Mouse (Mus musculus) fibroblast of lung, adult 2 months (primary cell): ENCODE measurements around the gene Cyld.
"Not testable (repeated sequence)": the region's sequence is repeated elsewhere in the genome, so short reads cannot be mapped to it uniquely, and the experiment has no call there.

Experiments used
- DNase-seq: peaks from one replicate; pipeline ENCODE4 v3.0.0-alpha.2; 2011; ENCODE audit warnings: low read depth

Cyld gene

DNA sequence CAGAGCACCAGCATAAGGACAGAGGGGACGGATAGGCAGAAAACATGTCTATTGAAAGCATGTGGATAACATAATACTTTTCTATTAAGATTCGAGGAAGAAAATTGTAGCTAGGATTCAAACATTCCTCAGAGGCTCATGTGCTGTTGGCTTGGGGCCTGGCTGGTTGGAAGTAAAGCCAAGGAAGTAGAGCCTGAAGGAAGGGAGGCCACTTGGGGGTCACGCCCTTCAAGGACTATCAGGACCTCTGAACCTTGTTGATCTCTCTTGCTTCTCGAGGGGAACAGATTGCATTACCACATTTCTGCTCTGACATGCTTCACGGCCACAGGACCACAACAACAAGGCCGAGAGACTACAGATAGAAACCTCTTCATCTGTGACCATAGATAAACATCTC, 7.7 kb upstream of the Cyld start:
- no peak for DNase-seq

DNA sequence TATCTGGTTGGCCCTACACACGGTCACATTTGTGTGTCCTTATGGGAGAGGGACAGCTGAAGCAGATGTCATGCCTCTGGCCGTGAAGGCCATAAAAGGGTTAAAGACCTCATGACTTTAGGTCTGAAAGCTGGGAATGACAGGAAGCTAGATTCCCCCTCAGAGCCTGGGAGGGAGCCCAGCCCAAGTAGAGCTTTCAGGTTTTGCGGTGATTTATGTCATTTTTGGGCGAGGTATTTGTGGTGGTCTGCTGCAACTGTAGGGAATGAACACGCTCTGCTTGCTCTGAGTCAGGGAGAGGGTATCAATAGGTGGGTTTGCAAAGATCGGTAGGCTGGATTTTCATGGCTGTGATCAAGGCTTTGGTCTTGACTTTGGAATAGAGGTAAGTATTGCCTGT, 6.9 kb upstream of the Cyld start:
- no peak for DNase-seq

DNA sequence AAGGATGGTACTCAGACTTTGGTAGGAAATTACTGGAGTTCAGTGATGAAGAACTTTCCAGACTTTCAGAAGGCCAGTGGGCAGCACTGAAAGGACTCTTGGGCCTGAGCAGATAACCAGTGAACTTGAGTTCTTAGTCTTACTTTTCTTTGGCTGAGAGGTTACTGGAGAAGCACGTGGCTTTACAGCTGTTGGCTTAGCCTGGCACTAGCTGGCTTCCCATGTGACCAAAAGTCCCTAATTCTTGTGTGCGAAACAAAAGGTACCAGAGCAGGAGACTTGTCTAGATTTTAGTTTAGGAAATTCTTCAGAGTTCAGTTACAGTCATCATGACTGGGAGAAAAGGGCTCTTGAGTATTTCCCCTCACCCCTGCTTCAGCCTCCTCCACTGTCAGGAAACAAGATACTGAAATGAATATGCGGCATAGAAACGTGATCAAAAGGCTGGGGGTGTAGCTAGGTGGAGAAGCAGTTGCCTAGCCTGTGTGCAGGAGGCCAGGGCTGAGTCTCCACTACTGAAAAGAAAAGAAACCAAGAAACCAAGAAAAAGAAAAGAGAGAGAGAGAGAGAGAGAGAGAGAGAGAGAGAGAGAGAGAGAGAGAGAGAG, 5.4 kb upstream of the Cyld start:
- DNase-seq = no peak

DNA sequence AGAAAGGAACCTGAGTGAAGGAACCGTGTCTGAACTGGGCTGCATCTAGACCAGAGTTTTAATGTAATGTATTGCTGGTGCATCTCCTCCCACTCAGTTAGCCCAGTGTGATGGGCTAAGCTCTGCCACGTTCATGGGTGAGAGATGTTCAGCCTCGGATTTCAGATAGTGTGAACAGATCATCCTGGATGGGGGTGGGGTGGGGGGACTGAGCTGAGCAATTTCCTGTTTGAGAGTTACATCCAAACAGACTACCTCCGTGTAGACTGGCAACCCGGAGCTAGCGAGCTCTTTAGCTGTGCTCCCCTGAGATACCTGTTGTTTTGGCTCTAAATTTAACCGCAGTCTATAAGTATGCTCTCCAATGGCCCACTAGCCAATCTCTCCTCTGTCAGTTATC, 4.9 kb upstream of the Cyld start:
- no peak for DNase-seq

DNA sequence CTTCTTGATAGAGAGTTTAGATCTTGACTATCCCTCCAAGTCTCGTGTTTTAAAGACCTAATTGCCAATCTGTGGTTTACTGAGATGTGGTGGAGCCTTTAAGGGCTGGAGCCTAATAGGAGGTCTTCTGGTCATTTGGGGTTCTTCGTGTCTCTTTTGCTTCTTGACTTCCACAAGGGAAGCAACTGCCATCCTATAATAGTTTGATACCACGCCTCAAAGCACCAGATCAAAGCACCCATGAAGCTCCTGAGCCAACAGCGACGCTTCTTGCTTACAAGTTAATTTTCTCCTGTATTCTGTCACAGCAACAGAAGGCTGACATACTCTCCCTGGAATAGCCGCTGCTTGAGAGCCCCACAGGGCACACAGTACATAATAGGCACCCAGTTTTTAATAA, 4.0 kb upstream of the Cyld start:
- DNase-seq = no peak

DNA sequence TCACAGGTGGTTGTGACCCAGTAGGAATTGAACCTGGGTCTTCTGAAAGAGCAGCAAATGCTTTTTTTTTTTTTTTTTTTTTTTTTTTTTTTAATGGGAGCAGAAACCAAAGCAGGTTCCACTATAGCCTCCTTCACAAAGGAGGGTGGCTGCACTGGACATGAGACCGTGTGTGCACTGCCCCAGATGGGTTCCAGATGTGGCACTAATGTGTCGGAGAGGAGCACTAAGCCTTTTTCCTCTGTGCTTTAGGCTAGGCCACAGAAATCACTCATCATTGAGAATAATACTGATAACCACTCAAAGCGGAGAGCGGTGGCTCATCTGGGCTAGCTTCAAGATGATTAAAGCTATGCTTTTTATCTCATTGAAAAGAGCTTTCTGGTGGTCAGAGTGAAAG, 3.5 kb upstream of the Cyld start:
- no peak for DNase-seq

DNA sequence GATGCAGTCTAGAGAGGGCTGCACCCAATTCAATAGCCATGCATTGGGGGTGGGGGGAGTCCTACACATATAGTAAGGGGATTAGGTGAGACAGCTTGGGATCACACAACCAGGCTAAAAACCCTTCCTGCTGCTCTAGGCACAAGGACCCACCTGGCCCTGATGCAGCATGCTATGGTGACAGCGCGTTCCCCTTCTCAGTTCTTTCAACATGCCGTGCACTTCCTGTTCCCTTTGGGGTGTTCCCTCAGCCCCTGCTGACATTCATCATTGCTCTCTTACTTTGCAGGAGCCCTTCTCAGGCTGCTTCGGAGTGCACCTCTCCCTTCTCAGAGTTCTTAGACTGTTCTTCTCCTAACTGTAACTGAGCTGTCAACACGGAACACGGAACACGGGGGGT, 2.5 kb upstream of the Cyld start:
- DNase-seq = no peak

DNA sequence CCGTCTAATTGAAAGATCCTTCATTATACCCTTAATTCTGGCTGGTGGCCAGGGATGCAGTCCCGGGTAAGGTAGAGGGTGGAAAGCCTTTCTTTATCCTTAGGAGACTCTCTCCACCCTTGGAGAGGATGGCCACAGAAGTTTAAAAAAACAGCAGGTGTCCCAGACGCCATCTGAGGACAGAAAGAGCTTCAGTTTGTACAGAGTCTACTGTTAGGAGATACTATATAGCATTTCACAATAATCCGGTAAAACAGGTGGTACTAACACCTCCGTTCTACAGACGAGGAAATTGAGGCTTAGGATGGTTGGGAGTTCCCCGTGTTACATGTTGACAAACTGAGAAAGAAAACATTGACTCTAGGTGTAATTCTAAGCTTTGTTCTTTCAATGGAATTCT, 600 bp upstream of the Cyld start:
- DNase-seq = no peak

DNA sequence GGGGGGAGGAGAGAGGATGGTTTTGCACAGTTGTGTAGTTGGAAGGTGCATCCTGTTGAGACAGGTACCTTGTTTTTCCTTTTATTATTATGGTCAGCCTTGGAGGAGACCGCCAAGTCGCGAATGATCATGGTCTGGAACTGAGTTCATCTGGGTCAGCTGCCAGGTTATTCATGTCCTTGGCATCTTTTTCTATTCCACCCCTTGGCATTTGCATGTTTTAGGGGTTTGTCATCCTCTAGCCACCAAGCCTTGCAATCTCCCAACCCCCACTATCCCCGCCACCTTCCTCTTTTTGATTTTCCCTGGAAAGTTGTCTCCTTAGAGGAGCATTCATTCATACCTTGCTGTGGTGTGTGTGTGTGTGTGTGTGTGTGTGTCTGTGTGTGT, 809 bp downstream of the Cyld start:
- peak; percentile 38 for DNase-seq

DNA sequence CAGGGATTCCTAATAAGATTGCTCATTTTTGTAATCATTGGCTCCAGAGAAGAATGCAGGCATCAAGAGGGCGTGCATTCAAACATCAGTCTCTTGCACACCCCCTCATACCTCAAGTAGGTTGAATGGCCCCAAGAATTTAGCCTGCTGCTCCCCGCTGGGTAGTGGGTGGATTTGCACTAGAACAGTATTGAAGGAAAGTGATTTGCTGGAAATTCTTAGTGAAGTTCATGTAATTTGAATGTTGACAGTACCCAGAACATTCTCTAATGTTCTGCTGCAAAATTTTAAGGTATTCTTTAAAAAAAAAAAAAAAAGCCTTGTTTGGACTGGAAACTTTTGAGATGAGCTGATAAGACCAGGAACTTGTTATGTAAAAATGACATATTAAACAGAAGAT, 1.2 kb downstream of the Cyld start:
- DNase-seq = no peak

DNA sequence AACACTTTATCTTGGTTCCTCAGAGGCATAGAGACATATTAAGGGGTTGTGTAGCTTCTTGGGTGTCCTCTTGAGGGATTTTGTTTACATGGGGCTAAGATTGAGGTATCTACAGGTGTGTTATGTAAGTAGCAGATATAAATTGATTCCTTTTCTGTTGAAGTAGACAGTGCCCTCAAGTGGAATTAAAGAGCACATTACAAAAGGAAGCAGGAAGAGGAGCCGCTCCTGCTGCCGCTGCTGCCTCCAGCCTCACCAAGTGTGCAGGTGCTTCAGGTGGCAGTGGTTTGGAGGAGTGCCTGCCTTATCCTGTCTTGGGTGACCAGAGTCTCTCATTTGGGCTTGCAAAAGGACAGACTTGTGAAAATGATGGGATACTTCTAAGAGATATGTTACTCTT, 4.8 kb downstream of the Cyld start:
- DNase-seq = no peak

DNA sequence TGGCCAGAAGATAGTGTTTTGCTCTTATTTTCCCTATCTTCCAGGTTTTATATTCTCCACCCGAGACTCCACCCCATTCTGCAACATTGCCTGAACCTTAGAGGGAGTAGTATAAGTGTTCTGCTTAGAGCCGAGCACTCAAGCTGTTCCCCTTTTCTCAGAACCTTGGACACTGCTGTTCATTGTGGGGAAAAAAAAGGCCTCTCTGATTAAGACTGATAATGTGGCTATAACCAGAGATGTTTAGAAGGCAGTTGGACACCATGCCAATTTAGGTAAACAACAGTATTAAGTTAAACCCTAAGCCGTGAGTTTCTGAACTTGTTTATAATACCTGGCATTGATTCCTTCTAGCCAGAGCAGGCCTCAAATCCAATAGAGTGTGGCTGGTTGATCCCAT, 6.0 kb downstream of the Cyld start:
- DNase-seq = no peak

DNA sequence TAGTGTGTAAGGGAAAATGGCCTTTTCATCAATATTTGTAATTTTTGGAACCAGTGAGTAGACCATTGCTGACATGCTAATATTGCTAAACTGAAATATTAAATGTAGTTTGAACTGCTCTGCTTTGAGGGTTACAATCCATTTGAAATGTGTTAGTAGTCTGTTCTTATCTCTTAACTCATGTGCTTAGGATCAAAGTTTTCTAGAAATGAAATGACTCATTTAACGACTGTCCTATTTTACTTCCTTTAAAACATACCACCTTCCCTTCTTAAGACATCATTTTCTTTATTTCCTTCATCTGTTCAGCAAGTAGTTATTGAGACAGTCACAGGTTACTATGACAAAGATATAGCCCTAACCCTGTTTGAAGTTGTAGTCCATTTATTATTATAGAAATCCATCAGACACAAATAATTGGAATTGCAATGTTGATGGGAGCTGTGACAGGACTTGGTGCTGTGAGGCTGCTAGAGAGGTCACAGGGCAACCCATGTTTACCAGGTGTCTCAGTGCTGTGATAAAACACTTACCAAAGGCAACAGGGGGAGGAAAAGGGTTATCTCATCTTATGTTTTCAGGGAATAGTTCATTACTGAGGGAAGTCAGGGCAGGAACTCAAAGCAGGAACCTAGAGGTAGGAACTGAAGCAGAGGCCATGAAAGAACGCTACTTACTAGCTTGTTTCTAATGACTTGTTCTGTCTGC, 26.6 kb downstream of the Cyld start:
- DNase-seq = no peak

DNA sequence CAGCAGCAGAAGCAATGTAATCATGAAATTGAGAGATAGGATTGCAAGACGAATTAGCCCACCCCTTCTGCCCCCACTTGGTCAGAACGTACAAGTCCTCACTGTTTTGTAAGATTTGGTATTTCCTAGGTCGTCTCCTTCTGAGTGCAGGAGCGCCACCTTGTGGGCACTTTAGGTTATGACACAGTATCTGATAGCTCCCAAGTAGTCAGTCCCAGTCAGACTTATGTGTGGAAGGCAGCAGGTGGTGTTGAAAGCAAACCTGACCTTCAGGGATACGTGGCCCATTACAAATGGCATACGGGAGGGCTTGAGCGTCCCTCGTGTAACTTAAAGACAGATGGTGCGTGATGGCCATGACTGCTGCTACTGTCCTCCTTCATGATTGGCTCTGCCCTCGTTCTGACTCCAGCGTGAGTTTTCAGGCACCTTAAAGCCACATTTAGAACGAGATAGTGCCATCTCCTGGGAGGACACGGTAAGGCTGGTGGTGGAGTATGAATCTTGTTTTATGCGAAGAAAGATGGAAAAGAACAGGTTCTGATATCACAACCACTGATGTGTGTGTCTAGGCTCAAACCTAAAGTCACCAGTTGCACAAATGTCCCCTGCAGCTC, 58.5 kb downstream of the Cyld start:
- DNase-seq = peak; percentile 67

DNA sequence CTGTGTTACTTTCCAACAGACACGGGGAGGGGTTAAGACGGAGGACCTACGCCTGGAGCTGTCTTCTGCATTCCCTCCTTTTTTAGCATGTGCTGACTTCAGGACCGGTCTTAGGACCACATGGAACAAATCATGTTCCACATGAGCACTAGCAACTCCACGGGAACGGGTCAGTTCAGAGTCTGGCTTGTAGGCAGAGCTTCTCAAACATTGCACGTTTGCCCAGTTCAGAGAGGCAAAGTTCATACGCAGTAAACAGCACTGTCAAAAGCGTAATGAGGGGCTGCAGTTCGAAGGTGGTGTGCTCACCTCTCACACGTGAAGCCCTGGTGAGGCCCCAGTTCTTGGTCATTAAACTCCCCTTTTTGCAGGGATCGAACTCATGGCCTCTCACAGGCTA, 65.2 kb downstream of the Cyld start:
- DNase-seq = no peak

DNA sequence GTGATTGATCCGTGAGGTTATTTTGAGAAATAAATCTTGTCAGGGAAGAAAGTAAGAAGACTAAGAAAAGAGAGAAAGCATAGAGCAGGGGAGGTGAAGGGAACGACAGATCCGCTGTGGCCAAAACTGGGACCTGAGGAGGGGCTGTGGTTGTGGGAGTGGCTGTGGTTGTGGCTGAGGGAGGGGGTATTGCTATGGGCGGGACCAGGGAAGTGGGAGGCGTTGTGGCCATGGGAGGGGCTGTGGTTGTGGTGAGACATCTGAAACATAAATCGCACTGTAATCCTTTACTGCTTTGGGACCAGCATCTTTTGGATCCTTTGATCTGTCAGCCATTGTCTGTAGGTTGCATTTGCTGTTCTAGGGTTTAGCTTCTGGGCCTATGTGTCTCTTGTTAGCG, 74.4 kb downstream of the Cyld start:
- DNase-seq = no peak

DNA sequence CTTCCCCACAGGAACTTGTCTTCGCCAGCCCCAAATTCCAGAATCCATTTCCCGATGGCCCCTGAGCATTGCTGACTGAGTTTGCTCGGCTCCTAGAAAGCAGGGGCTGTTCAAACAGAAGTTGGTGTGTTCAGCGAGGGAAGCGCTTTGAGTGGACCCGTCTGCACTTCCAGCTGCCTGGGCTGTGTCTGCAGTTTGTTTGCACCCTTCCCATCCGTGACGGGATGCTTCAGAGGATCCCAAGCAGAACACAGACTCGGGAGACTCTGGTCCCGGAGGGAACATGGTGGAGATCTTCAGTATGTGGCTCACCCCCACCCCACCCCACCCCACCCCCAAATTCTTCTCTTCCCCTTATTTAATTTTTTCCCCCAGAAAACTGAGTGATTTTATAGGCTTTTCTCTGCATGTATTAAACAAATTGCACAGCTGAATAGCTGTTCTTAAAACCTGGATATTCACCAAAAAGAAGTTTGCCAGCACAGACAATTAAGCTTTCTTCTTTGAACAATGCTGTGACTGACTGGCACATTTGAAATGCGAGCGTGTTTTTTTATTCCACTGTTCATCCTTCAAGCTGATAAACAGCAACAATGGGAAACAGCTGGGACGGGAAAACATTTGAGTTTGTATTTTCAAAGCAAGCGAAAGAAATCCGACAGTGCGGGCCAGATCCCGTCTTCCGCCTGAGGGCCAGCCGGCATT, 77.9 kb downstream of the Cyld start:
- no peak for DNase-seq

DNA sequence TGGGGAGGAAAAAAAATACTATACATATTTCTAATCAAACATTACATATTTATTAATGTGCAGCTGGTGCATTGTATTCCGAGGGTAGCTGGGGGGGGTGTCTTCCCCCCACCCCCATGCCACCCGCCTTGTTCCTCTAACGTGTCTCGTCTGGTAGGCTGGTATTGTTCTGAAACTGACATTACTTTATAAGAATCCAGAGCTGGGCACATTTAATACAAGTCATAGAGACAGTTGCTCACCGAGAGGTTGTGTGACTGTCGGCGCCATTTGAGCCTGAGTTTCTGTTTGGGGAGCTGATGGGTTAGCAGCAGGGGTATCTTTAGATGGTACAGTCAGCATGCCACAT, 78.4 kb downstream of the Cyld start:
- DNase-seq = no peak

DNA sequence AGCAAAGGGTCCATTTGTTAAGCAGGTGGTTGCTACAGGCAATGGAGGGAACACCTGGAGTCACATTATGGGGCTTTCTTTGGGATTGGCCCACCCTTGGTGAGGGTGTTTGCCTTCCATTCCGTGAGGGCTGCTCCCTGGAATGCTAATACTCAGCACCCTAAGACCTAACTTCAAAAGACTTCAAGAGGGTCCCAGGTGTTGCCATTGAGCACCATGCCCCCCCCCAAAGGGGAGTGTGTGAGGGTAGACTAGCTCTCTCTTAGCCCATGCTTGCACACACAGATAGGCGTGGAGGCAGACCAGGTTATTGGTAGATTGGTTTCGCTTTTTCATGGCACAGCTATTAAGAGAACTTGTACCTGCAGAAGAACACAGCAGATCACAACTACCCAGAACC, 83.3 kb downstream of the Cyld start:
- DNase-seq = no peak

DNA sequence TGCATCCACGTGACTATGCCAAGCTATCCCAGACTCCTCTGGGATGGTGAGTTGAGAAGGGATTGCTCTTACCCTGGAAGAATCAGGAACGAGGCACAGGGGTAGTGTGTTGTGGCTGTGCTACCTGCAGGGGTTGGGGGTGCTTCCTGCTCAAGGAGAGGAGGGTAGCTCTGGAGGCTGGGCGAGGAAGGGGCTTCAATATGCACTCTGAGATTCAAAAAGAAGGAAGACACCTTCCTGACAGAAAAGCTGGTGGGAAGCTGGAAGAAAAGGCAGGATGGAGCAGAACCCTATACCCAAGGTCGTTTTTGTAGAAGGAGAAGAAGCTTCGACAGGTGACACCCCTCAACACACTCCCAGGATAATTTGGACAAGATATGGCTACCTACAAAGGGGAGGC, 84.5 kb downstream of the Cyld start:
- no peak for DNase-seq

DNA sequence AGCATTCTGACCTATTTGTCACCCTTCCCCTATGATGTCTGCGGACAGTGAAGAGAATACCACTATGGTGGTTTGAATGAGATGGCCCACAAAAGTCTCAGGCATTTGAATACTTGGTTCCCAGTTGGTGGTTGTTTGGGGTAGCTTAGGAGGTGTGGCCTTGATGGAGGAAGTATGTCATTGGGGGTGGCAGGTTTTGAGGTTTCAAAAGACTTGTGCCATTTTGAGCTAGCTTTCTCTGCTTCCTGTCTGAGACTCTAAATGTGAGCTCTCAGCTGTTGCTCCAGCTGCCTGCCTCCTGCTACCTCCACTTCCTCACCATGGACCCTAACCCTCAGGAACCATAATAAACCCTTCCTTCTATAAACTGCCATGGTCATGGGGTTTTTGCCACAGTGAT, 86.9 kb downstream of the Cyld start:
- no peak for DNase-seq

DNA sequence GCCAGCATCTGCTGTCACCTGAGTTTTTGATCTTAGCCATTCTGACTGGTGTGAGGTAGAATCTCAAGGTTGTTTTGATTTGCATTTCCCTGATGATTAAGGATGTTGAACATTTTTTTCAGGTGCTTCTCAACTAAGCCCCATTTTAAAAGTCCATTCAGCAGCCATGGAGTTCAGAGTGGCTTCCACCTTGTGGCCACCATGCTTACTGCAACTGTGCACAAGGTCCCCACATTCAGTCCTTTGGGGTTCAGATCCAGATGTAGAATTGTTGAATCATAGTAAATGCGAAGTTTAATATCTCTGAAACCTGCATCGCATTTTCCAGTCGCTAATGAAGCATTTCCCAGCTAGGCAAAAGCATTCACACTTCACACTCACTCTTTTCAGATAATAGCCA, 91.5 kb downstream of the Cyld start:
- not testable (repeated sequence) for DNase-seq

DNA sequence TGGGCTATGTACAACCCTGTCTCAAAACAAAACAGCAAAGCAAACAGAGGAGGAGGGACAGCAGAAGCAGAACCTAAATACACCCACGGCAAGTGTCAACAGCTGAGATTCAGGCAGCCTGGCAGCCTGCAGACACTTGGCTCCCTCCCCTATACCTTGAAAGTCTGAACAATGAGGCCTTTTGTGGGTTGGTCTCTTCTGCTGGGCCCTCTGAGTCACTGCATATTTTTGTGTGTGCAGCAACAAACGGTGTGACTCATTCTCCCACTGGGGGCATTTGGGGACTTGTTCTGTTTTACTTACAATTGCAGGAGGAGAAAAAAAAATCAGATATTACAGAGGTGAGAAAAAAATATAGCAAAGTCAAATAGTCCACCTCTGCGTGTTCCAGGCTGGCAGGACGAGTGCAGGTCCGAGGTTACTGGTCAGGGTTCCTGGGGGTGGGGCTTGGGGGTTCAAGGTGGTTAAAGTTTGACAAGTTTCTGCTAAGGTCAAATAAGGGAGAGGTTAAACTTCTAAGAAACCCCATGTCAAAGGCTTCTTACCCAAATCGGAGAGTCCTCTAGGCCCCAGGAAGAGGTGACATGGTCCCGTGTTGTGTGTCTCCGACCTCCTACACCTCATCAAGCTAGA, 96.0 kb downstream of the Cyld start:
- peak; percentile 87 for DNase-seq
